Mouse (Mus musculus) right cerebral cortex, postnatal 25 days (tissue): ENCODE results near the gene Gm5798.
"Not testable (repeated sequence)": the region's sequence is repeated elsewhere in the genome, so short reads cannot be mapped to it uniquely, and the experiment has no call there.

Experiments used
- DNase-seq: peaks from one replicate; pipeline ENCODE4 v3.0.0; 2022

The Gm5798 gene

DNA sequence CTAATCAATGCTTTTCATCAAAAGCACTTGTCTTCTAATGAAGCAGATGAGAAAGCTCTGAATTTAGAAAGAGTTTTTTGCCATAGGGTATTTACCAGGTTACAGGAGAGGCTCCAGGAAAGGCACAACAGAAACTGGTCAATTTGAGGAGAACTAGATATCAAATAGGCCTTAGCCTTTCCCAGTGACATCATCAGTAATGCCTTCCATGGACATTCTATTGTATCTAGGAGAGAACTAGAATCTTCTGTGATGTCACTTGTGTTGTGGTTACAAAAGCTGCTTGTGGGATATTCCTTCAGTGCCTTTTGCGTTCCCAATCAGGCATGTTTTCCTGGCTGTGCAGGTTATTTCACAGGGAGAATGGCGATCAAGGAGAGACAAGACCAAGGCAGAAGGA is at the start of gene Gm5798:
Gene Gm5798 (plus strand): TSS at position 301 of the 400 bp plus-strand sequence.
- DNase-seq: not testable (repeated sequence)

DNA sequence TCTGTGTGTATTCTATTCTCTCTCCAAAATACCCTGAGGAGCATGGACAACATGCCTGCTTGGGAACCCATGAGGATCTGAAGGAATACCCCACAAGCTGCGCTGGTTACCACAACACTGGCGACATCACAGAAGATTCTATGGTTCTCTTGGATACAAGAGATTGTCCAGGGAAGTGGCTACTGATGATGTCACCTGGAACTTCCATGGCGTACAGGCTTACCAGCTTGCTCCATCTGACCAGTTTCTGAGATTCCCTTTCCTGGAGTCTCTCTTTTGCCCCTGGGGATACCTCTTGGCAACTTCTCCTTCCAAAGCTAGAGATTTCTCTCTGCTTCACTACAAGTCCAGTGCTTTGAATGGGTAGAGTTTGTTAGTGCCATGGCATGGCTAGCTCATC is 37.9 kb downstream of the Gm5798 start, which contains the start of gene Gm7945:
Gene Gm7945 (minus strand): TSS at position 101 of the 400 bp plus-strand sequence.
- DNase-seq: not testable (repeated sequence)
